Mouse (Mus musculus) erythroblast, embryonic 14.5 days (primary cell): Measurements from ENCODE around the gene Ccr7. TPM values are rescaled to one million over a fixed set of nuclear protein-coding genes. Genes with fewer than 3 reads are reported as not detected.

Experiments used
- H3K27me3 ChIP-seq: 2 replicates; pipeline ENCODE4 v1.6.1; 2012; ENCODE audit warnings: inconsistent platforms; ENCODE audit not compliant: control insufficient read depth
- H3K36me3 ChIP-seq: 2 replicates; pipeline ENCODE4 v1.6.1; 2012; ENCODE audit warnings: mild to moderate bottlenecking, inconsistent platforms; ENCODE audit not compliant: control insufficient read depth
- H3K4me1 ChIP-seq: 2 replicates; pipeline ENCODE4 v1.6.1; 2012; ENCODE audit warnings: inconsistent platforms; ENCODE audit not compliant: control insufficient read depth
- H3K4me3 ChIP-seq: replicated peaks from 2 replicates; pipeline ENCODE3; 2012; ENCODE audit warnings: moderate library complexity, mild to moderate bottlenecking, inconsistent platforms
- H3K9me3 ChIP-seq: 2 replicates; pipeline ENCODE4 v1.6.1; 2012; ENCODE audit warnings: low read length, inconsistent platforms, mixed read lengths; ENCODE audit not compliant: control insufficient read depth
- GATA1 ChIP-seq: IDR thresholded peaks from 2 replicates; pipeline ENCODE4 v1.6.1; 2012; ENCODE audit warnings: low read length, inconsistent platforms, mixed read lengths
- TAL1 ChIP-seq: IDR thresholded peaks from 3 replicates; pipeline ENCODE4 v1.6.1; 2012; ENCODE audit warnings: low read length, inconsistent platforms, mixed read lengths
- polyA plus RNA-seq: library from polyadenylated mRNA; stranded (reverse); fragments of >175 nt; gene quantifications from 2 replicates; pipeline ENCODE4 v1.2.3, GENCODE M21; 2012

The Ccr7 gene
- polyA plus RNA-seq, 1 experiment: not detected

DNA sequence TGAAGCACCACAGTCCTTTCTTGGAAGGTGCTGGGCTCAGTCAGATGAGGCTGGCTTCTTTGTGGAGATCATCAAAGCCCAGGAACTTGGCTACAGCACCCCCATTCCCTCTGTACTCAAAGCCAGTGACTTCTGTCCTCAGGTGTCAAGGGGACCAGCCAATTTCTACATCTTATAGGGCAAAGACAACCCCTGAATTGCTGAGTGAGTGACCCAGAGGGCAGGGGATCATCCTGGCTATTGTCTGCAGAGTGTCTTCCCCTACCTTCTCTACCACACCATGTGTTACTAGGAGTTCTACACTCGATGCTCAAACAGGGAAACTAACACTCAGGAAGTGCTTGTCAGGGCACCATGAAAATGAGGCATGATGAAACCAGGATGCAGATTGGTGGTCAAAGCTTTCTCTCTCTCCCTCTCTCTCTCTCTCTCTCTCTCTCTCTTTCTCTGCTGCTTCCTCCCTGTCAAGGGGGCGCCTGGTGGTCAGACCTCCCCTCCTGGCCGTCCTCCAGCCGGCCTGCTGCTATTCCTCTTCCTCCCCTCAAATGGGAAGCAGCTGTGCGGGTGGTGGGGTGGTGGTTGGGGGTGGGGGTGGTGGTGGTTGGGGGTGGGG, 21.5 kb downstream of the Ccr7 start:
- TF ChIP-seq GATA1 (no peak), TAL1 (no peak)
- no peak overlapping the region for H3K4me3 ChIP-seq
- peaks cover 11% of the 10 kb centered on the region for H3K27me3 ChIP-seq
- no peaks in the 10 kb centered on the region for H3K36me3 ChIP-seq
- H3K4me1 ChIP-seq: no peaks in the 10 kb centered on the region; the same call in 1 of the 2 replicates
- H3K9me3 ChIP-seq: no peaks in the 10 kb centered on the region

DNA sequence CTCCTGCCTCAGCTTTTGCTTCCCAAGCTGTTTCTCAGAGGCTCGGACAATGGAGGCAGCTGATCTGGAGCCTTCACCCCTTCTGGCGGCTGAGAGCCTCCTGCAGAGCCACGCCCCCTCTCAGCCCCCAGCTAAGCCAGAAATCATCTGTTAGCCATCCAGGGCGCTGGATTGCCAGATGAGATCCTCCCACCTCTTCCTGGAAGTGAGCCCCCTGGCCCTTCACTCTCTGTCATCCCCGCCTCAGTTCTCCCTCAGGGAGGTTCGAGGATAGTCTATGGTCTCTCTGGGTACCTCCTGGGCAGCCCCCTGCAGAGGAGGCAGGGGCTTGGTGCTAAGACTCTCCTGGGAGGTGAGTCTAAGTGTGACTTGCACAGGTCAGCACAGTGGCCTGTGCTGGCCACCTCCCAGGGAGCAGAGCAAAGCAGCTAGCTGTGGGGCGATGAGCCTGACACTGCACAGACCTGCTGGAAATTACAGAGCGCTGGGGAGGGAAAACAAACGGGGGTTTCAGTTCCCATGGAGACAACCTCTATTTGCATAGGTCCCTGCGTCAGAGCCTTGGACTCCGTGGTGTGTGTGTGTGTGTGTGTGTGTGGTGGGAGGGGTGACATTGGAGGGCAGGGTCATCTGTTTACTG, 22.7 kb downstream of the Ccr7 start:
- no peak for TF ChIP-seq TAL1
- TF ChIP-seq GATA1: no peak

DNA sequence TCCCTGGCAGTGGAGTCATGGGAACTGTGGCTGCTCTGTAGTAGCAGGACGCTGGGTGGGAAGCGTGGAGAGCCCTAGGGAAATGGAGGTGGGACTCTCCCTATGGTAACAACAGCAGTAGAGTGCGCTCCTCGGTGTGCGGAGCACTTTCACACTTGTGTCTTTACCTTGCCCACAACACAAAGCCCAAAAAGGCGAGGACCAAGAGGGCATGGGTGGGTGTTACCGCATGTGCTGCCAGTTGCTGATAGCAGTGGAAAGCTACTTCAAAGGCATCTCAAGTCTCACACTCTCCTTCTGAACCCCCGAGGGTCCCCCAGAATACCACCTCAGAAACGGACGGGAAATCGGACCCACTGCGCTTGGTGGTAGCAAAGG, 23.4 kb downstream of the Ccr7 start:
- Histone ChIP-seq H3K27me3 (peaks cover 11% of the 10 kb centered on the region), H3K36me3 (no peaks in the 10 kb centered on the region), H3K4me3 (no peak overlapping the region), H3K9me3 (no peaks in the 10 kb centered on the region), H3K4me1 (peaks cover 2% of the 10 kb centered on the region; the same call in 1 of the 2 replicates)
- no peak for TF ChIP-seq GATA1
- no peak for TF ChIP-seq TAL1

More for the DNA sequence above, 22.7 kb downstream of the Ccr7 start:
- Histone ChIP-seq H3K27me3 (peaks cover 11% of the 10 kb centered on the region), H3K4me3 (no peak overlapping the region), H3K9me3 (no peaks in the 10 kb centered on the region), H3K4me1 (peaks cover 2% of the 10 kb centered on the region; the same call in 1 of the 2 replicates), H3K36me3 (no peaks in the 10 kb centered on the region)

DNA sequence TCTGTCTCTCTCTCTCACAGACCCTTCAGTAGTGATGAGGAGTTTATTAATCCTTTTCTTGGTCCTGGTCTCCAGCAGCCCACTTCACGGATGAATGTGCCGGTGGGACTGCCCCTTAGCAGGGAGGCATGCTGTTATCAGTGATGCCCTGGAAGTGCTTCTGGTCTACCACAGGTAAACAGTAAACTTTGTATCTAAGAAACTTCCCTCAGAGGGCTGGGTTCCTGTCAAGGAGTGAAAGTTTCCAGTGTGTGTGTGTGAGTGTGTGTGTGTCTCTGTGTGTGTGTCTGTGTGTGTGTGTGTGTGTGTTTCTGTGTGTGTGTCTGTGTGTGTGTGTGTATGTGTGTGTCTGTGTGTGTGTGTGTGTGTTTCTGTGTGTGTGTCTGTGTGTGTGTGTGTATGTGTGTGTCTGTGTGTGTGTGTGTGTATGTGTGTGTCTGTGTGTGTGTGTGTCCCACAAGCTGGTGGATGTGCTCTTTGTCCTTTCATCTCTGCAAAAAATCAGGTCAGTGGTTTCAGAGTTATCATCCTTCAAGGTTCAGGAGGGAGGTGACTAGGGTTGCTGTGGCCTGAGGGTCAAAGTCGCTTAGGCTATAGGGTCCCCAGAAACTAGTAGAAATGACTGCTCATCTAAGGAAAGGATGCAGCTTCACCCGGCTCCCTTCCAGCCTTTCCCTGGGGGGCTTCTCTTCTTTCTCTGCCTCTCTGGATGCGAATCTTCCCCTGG, 24.0 kb downstream of the Ccr7 start:
- TF ChIP-seq GATA1 (no peak), TAL1 (no peak)
- Histone ChIP-seq H3K9me3 (no peaks in the 10 kb centered on the region), H3K36me3 (no peaks in the 10 kb centered on the region), H3K4me1 (peaks cover 2% of the 10 kb centered on the region; the same call in 1 of the 2 replicates), H3K27me3 (peaks cover 11% of the 10 kb centered on the region), H3K4me3 (no peak overlapping the region)

- Histone ChIP-seq H3K4me1 (peaks cover 2% of the 10 kb centered on the region; the same call in 1 of the 2 replicates), H3K4me3 (no peak overlapping the region), H3K36me3 (no peaks in the 10 kb centered on the region), H3K9me3 (no peaks in the 10 kb centered on the region), H3K27me3 (peaks cover 11% of the 10 kb centered on the region)
- no peak for TF ChIP-seq GATA1
- TF ChIP-seq TAL1: no peak
Observed at GRCm38 (mm10) chr11:99129287-99129686, 25.6 kb downstream of the Ccr7 start.

DNA sequence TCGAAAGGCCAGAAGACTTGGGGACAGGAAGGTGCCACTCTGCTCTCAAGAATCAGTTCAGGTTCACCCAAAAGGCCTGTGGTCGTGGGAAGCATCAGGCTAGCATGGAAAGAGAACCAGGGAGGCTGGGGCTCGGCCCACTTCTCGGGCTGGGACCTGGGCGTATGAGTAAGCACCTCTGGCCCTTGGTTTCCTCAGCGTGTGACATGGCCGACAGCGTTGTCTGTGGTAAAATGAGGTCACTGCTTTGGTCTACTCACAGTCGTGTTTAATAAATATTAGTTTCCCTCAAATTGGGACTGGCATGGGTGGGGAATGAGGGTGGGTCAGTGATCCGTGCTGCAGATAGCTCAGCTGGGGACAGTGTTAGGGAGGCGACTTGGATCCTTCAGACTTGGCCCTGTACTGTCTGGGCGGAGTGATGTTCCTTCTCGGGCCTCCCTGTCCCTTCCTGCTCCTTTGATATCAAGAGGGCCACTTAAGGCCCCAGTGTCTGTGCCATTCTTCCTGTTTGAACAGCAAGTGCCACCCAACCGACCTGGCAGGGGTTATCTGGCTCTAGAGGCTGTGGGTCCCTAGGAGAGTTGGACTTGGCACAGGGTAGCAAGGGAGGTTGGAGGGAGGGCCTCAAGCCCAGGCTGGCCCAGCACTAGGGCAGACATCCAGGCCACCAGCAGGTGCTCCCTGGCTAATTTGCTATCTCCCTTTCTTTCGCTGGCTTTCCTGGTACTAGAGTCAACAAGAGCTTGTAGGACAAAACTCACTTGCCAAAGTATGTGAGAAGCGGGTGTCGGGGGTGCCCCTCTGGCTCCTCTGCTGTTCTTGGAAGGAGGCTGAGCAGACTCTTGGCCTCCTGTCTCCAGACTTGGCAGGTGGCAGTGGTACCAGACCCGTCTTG, 26.8 kb downstream of the Ccr7 start:
- Histone ChIP-seq H3K36me3 (no peaks in the 10 kb centered on the region), H3K9me3 (no peaks in the 10 kb centered on the region), H3K4me1 (peaks cover 2% of the 10 kb centered on the region; the same call in 1 of the 2 replicates), H3K4me3 (no peak overlapping the region), H3K27me3 (peaks cover 11% of the 10 kb centered on the region)
- TF ChIP-seq GATA1 (no peak), TAL1 (no peak)

GRCm38 (mm10) chr11:99126482-99127253, 28.2 kb downstream of the Ccr7 start:
- TF ChIP-seq GATA1: no peak
- TF ChIP-seq TAL1: no peak

DNA sequence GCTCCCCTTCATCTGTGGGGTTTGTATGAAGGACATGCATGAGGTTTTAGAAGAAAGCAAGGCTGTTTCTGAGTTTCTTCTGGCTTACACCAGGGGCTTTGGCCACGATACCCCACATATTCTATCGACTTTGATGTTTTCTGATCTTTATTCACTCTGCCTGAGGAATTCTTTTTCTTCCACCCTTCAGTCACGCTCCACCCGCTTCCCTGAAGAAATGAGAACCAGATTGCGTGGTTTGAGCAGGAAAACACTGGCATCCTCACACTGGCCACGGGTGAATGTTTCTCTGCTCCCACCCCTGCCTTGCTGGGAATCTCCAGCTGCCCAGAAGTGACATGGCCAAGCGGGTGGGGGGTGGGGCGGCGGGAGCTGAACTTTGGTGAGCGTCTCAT, 30.2 kb downstream of the Ccr7 start:
- peaks cover 2% of the 10 kb centered on the region; the same call in 1 of the 2 replicates for H3K4me1 ChIP-seq
- TF ChIP-seq TAL1: no peak
- TF ChIP-seq GATA1: no peak
- H3K4me3 ChIP-seq: no peak overlapping the region
- H3K36me3 ChIP-seq: no peaks in the 10 kb centered on the region
- H3K27me3 ChIP-seq: no peaks in the 10 kb centered on the region
- no peaks in the 10 kb centered on the region for H3K9me3 ChIP-seq

More at GRCm38 (mm10) chr11:99126482-99127253, 28.2 kb downstream of the Ccr7 start:
- no peak overlapping the region for H3K4me3 ChIP-seq
- no peaks in the 10 kb centered on the region for H3K9me3 ChIP-seq
- peaks cover 2% of the 10 kb centered on the region; the same call in 1 of the 2 replicates for H3K4me1 ChIP-seq
- no peaks in the 10 kb centered on the region for H3K36me3 ChIP-seq
- peaks cover 3% of the 10 kb centered on the region for H3K27me3 ChIP-seq
